Mouse (Mus musculus): ENCODE measurements around the gene Chat.

DNA sequence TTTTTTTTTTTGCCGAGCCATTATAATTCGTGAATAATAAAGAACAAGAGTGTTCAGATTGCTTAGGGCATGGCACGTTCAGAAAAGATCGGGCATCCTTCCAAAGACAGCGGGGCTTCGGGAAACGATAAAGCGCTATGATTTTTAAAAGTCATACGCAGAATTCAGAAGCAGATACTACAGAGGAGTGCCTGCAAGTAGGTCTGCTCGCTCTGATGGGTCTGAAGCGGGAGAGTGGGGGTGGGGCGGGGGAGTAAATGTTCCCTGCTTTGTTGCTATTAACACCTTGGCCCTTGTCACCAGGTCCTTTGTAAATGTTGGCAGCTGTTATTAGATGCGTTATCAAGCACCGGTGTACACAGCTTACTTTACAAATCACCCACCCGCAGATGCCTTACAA is 84.2 kb downstream of the Chat start:
- no peak for TF ChIP-seq POLR2A (IDR thresholded peaks at IDR 0.05; ENCODE audit: borderline replicate concordance, low read depth, low read length)
- no peak for TF ChIP-seq CTCF (IDR thresholded peaks at IDR 0.05; ENCODE audit: low read depth, low read length)

Measured in bone marrow macrophage, adult 2 months (primary cell).